Mouse (Mus musculus): ENCODE measurements around the gene St7.
A peak's percentile ranks its signal among the peaks of the same experiment; 100 is the strongest.

St7 gene

GRCm38 (mm10) chr6:17816865-17817435 is 124.2 kb downstream of the St7 start:
- no peak for DNase-seq (ENCODE audit: low spot score)

GRCm38 (mm10) chr6:17823614-17824013 is 130.9 kb downstream of the St7 start:
- no peak for DNase-seq (ENCODE audit: low spot score)

GRCm38 (mm10) chr6:17824735-17825134 is 132.0 kb downstream of the St7 start:
- no peak for DNase-seq (ENCODE audit: low spot score)

GRCm38 (mm10) chr6:17828382-17828781 is 135.6 kb downstream of the St7 start:
- no peak for DNase-seq (ENCODE audit: low spot score)

- no peak for DNase-seq (ENCODE audit: low spot score)
Observed at GRCm38 (mm10) chr6:17829981-17830380, 137.2 kb downstream of the St7 start.

DNA sequence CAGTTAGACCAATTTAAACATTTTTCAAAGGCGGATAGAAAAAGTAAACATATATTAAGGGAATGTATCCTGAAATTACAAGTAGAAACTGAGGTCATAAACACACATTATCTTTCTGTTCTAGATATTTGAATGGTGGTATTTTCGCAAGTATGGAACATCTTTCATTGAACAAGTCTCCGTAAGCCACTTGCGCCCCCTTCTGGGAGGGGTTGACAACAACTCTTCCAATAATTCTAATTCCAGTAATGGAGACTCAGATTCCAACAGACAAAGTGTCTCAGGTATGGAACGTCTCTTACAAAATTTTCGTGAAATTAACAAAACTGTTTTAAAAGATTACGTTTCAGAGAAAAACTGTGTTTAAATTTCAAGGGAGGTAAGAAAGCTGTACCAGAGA is 141.8 kb downstream of the St7 start:
- DNase-seq (ENCODE audit: low spot score), result peak; percentile 36

DNA sequence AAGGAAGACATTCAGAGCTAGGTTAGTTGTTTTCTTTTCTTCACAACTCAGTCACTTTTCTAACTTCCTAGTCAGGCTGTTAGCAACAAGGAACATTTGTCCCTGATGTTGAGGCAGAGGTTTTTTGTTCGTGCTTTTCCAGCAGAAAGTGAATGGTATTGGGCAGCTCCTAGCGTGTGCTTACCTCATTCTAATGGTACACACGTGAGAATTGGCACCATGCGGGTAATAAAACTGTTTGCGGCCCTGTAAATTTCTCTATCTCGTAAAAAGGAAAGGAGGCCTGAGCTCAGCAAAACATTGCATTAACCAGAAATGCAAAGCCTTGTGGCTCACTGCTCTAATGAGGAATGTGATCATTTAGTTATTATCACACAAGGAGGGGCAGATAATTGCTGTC is 143.0 kb downstream of the St7 start:
- DNase-seq (ENCODE audit: low spot score), result no peak

GRCm38 (mm10) chr6:17837676-17838075 is 144.9 kb downstream of the St7 start:
- DNase-seq (ENCODE audit: low spot score), result no peak

DNA sequence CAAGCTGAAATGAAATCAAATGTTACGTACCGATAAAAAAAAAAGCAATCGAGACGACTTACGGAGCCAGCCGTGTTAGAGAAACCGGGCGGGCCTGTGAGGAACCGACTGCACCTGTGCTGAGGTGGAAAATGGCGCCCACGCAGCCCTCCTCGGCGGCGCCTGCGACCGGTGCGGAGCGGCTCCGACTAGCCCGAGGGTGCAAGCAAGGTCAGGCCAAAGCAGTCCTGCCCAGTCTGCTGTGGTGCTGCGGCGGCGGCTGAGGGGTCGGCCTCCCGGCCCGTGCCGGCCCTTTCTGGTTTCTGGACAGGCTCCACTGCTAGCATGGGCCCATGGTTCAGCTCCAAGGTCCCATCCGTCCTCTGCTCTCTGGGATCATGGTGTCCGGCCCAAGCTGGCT is 147.7 kb downstream of the St7 start:
- DNase-seq (ENCODE audit: low spot score), result no peak

DNA sequence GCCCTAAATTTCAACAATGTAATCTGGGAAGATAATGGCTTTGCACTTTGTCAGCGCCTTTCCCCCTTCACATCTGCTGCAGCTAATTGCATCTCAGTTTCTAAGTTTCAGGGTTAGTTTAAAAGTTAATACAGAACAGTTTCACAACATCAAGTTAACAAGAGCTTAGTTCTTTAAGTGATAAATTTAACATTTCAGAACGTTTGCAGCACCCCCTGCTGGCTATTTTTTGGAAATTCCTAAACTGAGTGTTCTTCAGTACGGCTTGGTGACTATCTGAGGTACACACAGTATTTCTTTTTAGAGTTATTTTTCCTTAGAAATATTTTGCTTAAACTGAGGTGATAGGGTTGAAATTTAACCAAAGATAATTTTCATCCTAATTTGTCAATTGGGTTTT is 150.0 kb downstream of the St7 start:
- peak; percentile 26 for DNase-seq (ENCODE audit: low spot score)

DNA sequence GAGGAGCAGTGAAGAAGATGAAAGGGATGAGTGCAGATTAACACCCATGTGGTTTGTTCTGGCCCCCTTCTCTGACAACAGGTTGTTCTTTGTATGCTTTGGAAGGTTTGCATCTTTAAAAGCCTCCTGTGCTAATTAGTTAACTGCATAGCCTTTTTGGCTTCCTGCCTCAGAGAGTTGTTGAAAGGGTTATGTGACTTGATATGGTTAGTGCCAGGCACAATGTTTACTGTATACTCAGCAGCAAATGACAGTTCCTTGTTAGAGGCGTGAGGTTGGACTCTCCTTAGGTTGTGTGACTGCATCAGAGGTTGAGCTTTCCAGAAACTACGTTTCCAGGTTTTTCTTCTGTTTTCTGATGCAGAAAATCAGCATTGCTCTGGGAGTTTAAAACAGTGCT is 158.6 kb downstream of the St7 start:
- DNase-seq (ENCODE audit: low spot score), result no peak

DNA sequence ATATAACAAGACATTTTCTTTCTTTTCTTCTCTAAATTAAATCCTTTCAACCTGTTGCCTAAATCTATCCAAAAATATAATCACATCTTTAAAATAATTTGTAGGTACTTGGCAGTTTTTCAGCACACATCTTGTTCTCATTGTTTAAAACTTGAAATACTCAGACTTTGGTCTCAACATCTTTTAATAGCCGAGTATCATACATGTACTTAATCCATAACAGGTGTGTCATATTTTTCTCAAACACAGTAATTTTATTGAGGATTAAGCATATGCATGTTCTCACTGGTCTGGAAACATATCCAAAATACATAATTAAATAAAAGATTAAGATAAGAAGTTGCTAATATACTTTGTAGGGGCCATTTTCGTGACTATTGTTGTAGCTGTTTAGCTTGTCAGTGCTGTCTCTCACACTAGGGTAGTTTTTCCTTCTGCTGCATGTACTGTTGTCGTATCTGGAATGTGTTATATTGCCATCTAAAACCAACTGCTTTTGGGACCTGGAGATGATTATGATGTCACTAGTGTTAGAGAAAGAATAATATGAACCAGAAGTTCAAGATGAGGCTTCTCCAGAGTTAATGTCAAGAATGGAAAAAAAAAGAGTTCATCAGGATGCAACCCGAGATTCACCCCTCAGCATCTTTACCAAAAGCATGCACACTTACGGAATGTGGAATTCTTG is 161.0 kb downstream of the St7 start:
- DNase-seq (ENCODE audit: low spot score), result no peak

GRCm38 (mm10) chr6:17855616-17856015 is 162.9 kb downstream of the St7 start:
- DNase-seq (ENCODE audit: low spot score), result no peak

- no peak for DNase-seq (ENCODE audit: low spot score)
Observed at GRCm38 (mm10) chr6:17859564-17859963, 166.8 kb downstream of the St7 start.

- no peak for DNase-seq (ENCODE audit: low spot score)
Observed at GRCm38 (mm10) chr6:17860463-17860862, 167.7 kb downstream of the St7 start.

- no peak for DNase-seq (ENCODE audit: low spot score)
Observed at GRCm38 (mm10) chr6:17867796-17868195, 175.1 kb downstream of the St7 start.

DNA sequence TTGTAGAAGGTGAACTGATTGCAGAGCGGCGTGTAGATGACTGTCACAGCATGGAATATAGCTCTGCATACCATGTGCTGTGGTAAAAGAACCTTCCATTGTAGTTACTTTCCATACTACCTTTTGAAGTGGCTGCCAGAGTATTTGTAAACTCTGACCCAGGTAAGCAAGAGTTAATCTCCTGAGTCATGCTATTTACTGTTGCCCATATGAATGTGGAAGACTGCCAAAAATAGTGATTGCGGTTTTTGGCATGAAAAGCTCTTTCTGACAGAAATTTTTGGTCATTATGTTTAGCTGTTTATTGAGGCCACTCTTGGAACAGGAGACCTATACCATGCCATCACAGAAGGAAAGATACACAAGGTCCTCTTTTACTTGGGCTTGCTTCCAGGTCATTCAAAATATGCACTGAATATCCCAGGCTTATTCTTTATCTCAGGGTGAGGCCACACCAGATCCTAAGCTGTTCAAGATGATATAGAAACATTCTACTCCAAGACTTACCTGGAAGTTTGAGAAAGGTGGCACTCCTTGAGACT is 179.2 kb downstream of the St7 start:
- no peak for DNase-seq (ENCODE audit: low spot score)

DNA sequence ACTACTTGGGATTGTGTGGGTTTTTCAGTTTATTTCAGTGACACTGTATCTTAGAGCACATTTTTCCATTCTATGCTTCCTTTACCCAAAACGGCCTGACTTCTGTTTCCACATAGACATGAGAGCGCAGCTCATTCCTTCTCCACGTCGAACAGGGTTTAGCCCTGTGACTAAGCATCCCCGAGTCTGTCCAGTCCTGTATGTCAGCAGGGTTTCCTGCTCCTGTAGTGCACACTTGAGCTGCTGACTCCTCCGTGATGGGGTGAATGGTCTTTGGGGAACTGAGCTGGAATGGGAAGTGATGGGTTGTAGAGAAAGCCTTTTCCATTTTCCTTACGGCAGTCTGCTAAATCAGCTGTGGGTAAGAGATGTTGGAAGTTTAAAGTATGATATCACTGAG is 182.9 kb downstream of the St7 start:
- no peak for DNase-seq (ENCODE audit: low spot score)

DNA sequence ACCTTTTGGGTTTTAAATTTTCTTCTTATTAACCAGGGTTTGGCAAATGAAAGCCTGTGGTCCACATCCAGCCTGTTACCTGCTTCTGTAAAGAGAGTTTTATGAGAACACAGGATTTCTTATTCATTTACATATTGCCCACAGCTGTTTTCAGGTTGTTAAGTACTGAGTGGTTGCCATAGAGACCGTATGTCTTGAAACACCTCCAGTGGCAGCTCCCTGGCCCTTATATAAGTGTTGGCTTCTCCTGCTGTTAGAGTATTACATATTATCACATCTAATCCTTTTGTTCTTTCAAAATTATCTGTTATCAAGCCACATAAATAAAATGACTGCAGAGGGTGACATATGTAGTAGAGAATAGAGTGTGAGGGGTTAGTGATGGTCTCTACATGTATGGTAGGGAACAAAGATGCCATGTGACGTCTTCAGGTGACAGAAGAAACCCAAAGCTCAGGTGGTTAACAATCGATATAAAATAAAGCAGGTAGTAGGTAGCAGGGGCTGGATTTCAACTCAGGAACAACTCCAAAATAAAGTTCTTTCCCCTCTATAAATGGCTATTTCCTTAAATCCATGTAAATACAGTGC is 183.4 kb downstream of the St7 start:
- no peak for DNase-seq (ENCODE audit: low spot score)

GRCm38 (mm10) chr6:17876670-17877179 is 184.0 kb downstream of the St7 start:
- DNase-seq (ENCODE audit: low spot score), result no peak

DNA sequence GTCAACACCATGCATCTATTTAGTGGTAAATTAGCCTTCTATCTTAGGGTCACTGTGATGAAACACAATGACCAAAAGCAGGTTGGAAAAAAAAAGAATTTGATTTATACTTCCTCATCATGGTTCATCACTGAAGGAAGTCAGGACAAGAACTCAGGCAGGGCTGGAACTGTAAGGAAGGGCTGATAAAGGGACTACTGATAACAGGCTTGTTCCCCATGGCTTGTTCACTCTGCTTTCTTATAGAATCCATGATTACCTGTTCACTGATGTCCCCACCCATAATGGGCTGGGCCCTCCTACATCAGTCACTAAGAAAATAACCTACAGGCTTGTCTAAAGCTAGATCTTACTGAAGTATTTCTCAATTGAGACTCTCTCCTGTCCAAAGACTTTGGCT is 190.2 kb downstream of the St7 start:
- no peak for DNase-seq (ENCODE audit: low spot score)

DNA sequence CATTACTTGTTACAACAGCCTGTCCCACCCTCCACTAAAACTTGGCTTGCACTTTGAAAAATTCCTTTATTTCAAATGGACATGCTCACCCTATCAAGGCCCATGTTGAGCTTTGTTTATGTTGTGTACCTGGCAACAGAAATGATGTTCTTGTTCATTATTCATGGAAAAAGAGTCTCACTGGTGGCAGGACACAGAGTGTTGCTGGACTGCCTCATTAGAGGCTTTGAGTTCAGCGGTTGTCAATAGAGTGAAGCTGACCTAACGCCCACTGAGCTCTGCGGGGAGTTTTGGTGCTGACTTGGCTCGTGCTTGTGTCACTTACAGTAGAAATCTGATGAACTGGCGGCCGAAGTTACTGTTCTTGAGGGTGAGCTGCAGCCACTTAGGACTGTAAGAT is 195.0 kb downstream of the St7 start:
- DNase-seq (ENCODE audit: low spot score), result no peak

DNA sequence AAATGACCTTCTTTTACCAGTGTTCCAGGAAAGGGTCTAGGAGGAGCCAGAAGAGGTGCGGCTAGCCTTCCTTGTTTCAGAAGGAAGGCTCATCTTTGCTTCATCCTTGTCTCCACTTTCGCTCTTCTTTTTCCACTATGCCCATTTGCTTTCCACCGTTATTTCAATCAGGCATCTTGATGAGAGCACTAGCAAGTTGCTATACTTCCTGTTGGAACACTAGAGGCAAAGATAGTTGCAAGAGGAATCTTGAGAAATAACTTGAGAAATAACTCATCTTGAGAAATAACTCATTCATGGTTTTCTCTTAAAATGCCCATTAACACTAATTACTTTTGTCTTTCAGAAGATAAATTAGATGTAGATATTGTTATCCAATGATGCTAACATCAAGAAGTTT is 202.8 kb downstream of the St7 start:
- no peak for DNase-seq (ENCODE audit: low spot score)
